Mouse (Mus musculus) v-Abl transformed pro-B cells (cell line): ENCODE results near the gene Ten1.

Experiments used
- in situ Hi-C, 2 experiments: fragments of 400-800 bp; cut with MboI; formaldehyde crosslinking; loops; one replicate each; pipeline ENCODE4 v1.15.1; 2025; ENCODE audit not compliant: unreplicated experiment in 2 of 2

Ten1 gene

GRCm38 (mm10) chr11:116196336-116196735 lies 2.3 kb upstream of the Ten1 start:
- in situ Hi-C loops, result no loop called here

- in situ Hi-C loops, result no loop called here
These were observed 1.6 kb upstream of the Ten1 start for GRCm38 (mm10) chr11:116196866-116197583.

GRCm38 (mm10) chr11:116197584-116197906 lies 1.1 kb upstream of the Ten1 start:
- in situ Hi-C loops, result no loop called here

GRCm38 (mm10) chr11:116198132-116198531 lies 523 bp upstream of the Ten1 start:
- in situ Hi-C loops, result no loop called here

- in situ Hi-C loops, result loop anchor here in 1 of 2 experiments (10.0 kb wide), 1 partner anchor 56 kb away; no protein-coding TSS in a partner anchor
These were observed 2.5 kb downstream of the Ten1 start for GRCm38 (mm10) chr11:116201151-116201550.

- in situ Hi-C loops, result loop anchor here in 1 of 2 experiments (10.0 kb wide), 1 partner anchor 58 kb away; no protein-coding TSS in a partner anchor
These were observed 4.5 kb downstream of the Ten1 start for GRCm38 (mm10) chr11:116203150-116203549.

- in situ Hi-C loops, result loop anchor here in 1 of 2 experiments (10.0 kb wide), 1 partner anchor 62 kb away; no protein-coding TSS in a partner anchor
These were observed 8.0 kb downstream of the Ten1 start for GRCm38 (mm10) chr11:116206678-116207077.

- in situ Hi-C loops, result loop anchor here in 1 of 2 experiments (10.0 kb wide), 1 partner anchor 64 kb away; no protein-coding TSS in a partner anchor
These were observed 10.0 kb downstream of the Ten1 start for GRCm38 (mm10) chr11:116208660-116209059.

- in situ Hi-C loops, result loop anchor here in 1 of 2 experiments (10.0 kb wide), 1 partner anchor 64 kb away; no protein-coding TSS in a partner anchor
These were observed 10.6 kb downstream of the Ten1 start for GRCm38 (mm10) chr11:116209257-116209656.

GRCm38 (mm10) chr11:116210696-116211095 lies 12.0 kb downstream of the Ten1 start:
- in situ Hi-C loops, result no loop called here

- in situ Hi-C loops, result no loop called here
These were observed 14.2 kb downstream of the Ten1 start for GRCm38 (mm10) chr11:116212847-116213246.

GRCm38 (mm10) chr11:116213877-116214510 lies 15.3 kb downstream of the Ten1 start:
- in situ Hi-C loops, result no loop called here

GRCm38 (mm10) chr11:116215181-116215580 lies 16.5 kb downstream of the Ten1 start:
- in situ Hi-C loops, result no loop called here

- in situ Hi-C loops, result no loop called here
These were observed 17.3 kb downstream of the Ten1 start for GRCm38 (mm10) chr11:116215991-116216390.

- in situ Hi-C loops, result no loop called here
These were observed 17.9 kb downstream of the Ten1 start for GRCm38 (mm10) chr11:116216549-116216948.

GRCm38 (mm10) chr11:116218263-116218662 lies 19.6 kb downstream of the Ten1 start:
- in situ Hi-C loops, result no loop called here

- in situ Hi-C loops, result no loop called here
These were observed 20.2 kb downstream of the Ten1 start for GRCm38 (mm10) chr11:116218737-116219400.

GRCm38 (mm10) chr11:116219885-116220284 lies 21.2 kb downstream of the Ten1 start:
- in situ Hi-C loops, result loop anchor here (5.0 kb wide), 4 partner anchors 73 to 237 kb away; no protein-coding TSS in a partner anchor

- in situ Hi-C loops, result loop anchor here (5.0 kb wide), 4 partner anchors 75 to 235 kb away; no protein-coding TSS in a partner anchor
These were observed 23.5 kb downstream of the Ten1 start for GRCm38 (mm10) chr11:116221931-116222739.

GRCm38 (mm10) chr11:116222740-116223059 lies 24.0 kb downstream of the Ten1 start:
- in situ Hi-C loops, result loop anchor here (5.0 kb wide), 4 partner anchors 75 to 235 kb away; no protein-coding TSS in a partner anchor
